Mouse (Mus musculus): Measurements from ENCODE around the gene Ehd4. TPM values are rescaled to one million over a fixed set of nuclear protein-coding genes. Genes with fewer than 3 reads are reported as not detected.

The Ehd4 gene
- total RNA-seq, 1 experiment, result 19.4 TPM

- no peak overlapping the region for H3K4me3 ChIP-seq (ENCODE audit: insufficient read depth in 1 of 2, low read depth in 1 of 2, low read length in 2 of 2, poor library complexity in 1 of 2, severe bottlenecking in 1 of 2)
- no peak overlapping the region for H3K9ac ChIP-seq (ENCODE audit: insufficient read depth, low read depth, low read length, poor library complexity, severe bottlenecking)
- peaks cover 2 to 4% of the 10 kb centered on the region in 2 experiments; a peak in 1 of 4 replicates for H3K4me1 ChIP-seq (ENCODE audit: control insufficient read depth in 2 of 2, insufficient read depth in 2 of 2, low read length in 2 of 2, poor library complexity in 1 of 2)
- DNase-seq (ENCODE audit: low read depth, low spot score), result no peak
- peaks cover 6% of the 10 kb centered on the region; the same call in 1 of the 2 replicates for H3K36me3 ChIP-seq (ENCODE audit: control insufficient read depth, insufficient read depth, low read length, poor library complexity, severe bottlenecking)
- TF ChIP-seq HCFC1 (IDR thresholded peaks at IDR 0.05; ENCODE audit: borderline replicate concordance, insufficient read depth, low read length) (no peak), ZC3H11A (IDR thresholded peaks at IDR 0.05; ENCODE audit: borderline replicate concordance, low read depth, low read length) (no peak), CHD2 (IDR thresholded peaks at IDR 0.05; ENCODE audit: low read depth, low read length) (no peak), ZNF384 (IDR thresholded peaks at IDR 0.05; ENCODE audit: low read depth, low read length) (no peak), MAFK (IDR thresholded peaks at IDR 0.05; ENCODE audit: insufficient read depth, low read depth, low read length) (no peak)
- H3K27ac ChIP-seq (ENCODE audit: insufficient read depth, low read depth, low read length, poor library complexity, severe bottlenecking), result no peak overlapping the region
- H3K9me3 ChIP-seq (ENCODE audit: control insufficient read depth, insufficient read depth, low read depth, low read length), result no peaks in the 10 kb centered on the region
- in situ Hi-C loops (cut with MboI; ENCODE audit: low sequenced_read_pairs in 2 of 2, unreplicated experiment in 2 of 2), result no loop called here
These were observed 58.2 kb downstream of the Ehd4 start for GRCm38 (mm10) chr2:120096191-120096590.

- Histone ChIP-seq H3K4me1 (ENCODE audit: control insufficient read depth in 2 of 2, insufficient read depth in 2 of 2, low read length in 2 of 2, poor library complexity in 1 of 2) (peaks cover 2 to 4% of the 10 kb centered on the region in 2 experiments; a peak in 1 of 4 replicates), H3K27ac (ENCODE audit: insufficient read depth, low read depth, low read length, poor library complexity, severe bottlenecking) (peak overlapping the region; percentile 44; the same call in 1 of the 2 replicates), H3K9ac (ENCODE audit: insufficient read depth, low read depth, low read length, poor library complexity, severe bottlenecking) (no peak overlapping the region), H3K9me3 (ENCODE audit: control insufficient read depth, insufficient read depth, low read depth, low read length) (no peaks in the 10 kb centered on the region), H3K4me3 (ENCODE audit: insufficient read depth in 1 of 2, low read depth in 1 of 2, low read length in 2 of 2, poor library complexity in 1 of 2, severe bottlenecking in 1 of 2) (no peak overlapping the region; a peak in 1 of 4 replicates), H3K36me3 (ENCODE audit: control insufficient read depth, insufficient read depth, low read length, poor library complexity, severe bottlenecking) (peaks cover 10% of the 10 kb centered on the region)
- in situ Hi-C loops (cut with MboI; ENCODE audit: low sequenced_read_pairs in 2 of 2, unreplicated experiment in 2 of 2), result no loop called here
- TF ChIP-seq ZNF384 (IDR thresholded peaks at IDR 0.05; ENCODE audit: low read depth, low read length), result no peak
- no peak for TF ChIP-seq CHD2 (IDR thresholded peaks at IDR 0.05; ENCODE audit: low read depth, low read length)
- no peak for TF ChIP-seq MAFK (IDR thresholded peaks at IDR 0.05; ENCODE audit: insufficient read depth, low read depth, low read length)
- TF ChIP-seq ZC3H11A (IDR thresholded peaks at IDR 0.05; ENCODE audit: borderline replicate concordance, low read depth, low read length), result no peak
- no peak for TF ChIP-seq HCFC1 (IDR thresholded peaks at IDR 0.05; ENCODE audit: borderline replicate concordance, insufficient read depth, low read length)
- no peak for DNase-seq (ENCODE audit: low read depth, low spot score)
These were observed 59.2 kb downstream of the Ehd4 start for GRCm38 (mm10) chr2:120095171-120095570.

GRCm38 (mm10) chr2:120093671-120094430 is 60.6 kb downstream of the Ehd4 start:
- peaks cover 2 to 4% of the 10 kb centered on the region in 2 experiments; a peak in 1 of 4 replicates for H3K4me1 ChIP-seq (ENCODE audit: control insufficient read depth in 2 of 2, insufficient read depth in 2 of 2, low read length in 2 of 2, poor library complexity in 1 of 2)
- no peak overlapping the region for H3K4me3 ChIP-seq (ENCODE audit: insufficient read depth in 1 of 2, low read depth in 1 of 2, low read length in 2 of 2, poor library complexity in 1 of 2, severe bottlenecking in 1 of 2)
- in situ Hi-C loops (cut with MboI; ENCODE audit: low sequenced_read_pairs in 2 of 2, unreplicated experiment in 2 of 2), result no loop called here
- H3K9ac ChIP-seq (ENCODE audit: insufficient read depth, low read depth, low read length, poor library complexity, severe bottlenecking), result no peak overlapping the region
- TF ChIP-seq ZC3H11A (IDR thresholded peaks at IDR 0.05; ENCODE audit: borderline replicate concordance, low read depth, low read length) (peak; percentile 30; the same call in 1 of the 2 replicates), HCFC1 (IDR thresholded peaks at IDR 0.05; ENCODE audit: borderline replicate concordance, insufficient read depth, low read length) (no peak), CHD2 (IDR thresholded peaks at IDR 0.05; ENCODE audit: low read depth, low read length) (no peak), MAFK (IDR thresholded peaks at IDR 0.05; ENCODE audit: insufficient read depth, low read depth, low read length) (no peak)
- H3K9me3 ChIP-seq (ENCODE audit: control insufficient read depth, insufficient read depth, low read depth, low read length), result no peaks in the 10 kb centered on the region
- H3K36me3 ChIP-seq (ENCODE audit: control insufficient read depth, insufficient read depth, low read length, poor library complexity, severe bottlenecking), result peaks cover 10% of the 10 kb centered on the region
- H3K27ac ChIP-seq (ENCODE audit: insufficient read depth, low read depth, low read length, poor library complexity, severe bottlenecking), result no peak overlapping the region
- peak; percentile 48 for DNase-seq (ENCODE audit: low read depth, low spot score)

- Histone ChIP-seq H3K36me3 (ENCODE audit: control insufficient read depth, insufficient read depth, low read length, poor library complexity, severe bottlenecking) (peaks cover 8% of the 10 kb centered on the region), H3K9me3 (ENCODE audit: control insufficient read depth, insufficient read depth, low read depth, low read length) (no peaks in the 10 kb centered on the region), H3K4me3 (ENCODE audit: insufficient read depth in 1 of 2, low read depth in 1 of 2, low read length in 2 of 2, poor library complexity in 1 of 2, severe bottlenecking in 1 of 2) (no peak overlapping the region), H3K9ac (ENCODE audit: insufficient read depth, low read depth, low read length, poor library complexity, severe bottlenecking) (0 out of 2 replicates have a peak overlapping the region, but pooled peaks have one; percentile 8), H3K27ac (ENCODE audit: insufficient read depth, low read depth, low read length, poor library complexity, severe bottlenecking) (no peak overlapping the region), H3K4me1 (ENCODE audit: control insufficient read depth in 2 of 2, insufficient read depth in 2 of 2, low read length in 2 of 2, poor library complexity in 1 of 2) (peaks cover 2 to 6% of the 10 kb centered on the region in 2 experiments; a peak in 1 of 4 replicates)
- in situ Hi-C loops (cut with MboI; ENCODE audit: low sequenced_read_pairs in 2 of 2, unreplicated experiment in 2 of 2), result no loop called here
- TF ChIP-seq MAFK (IDR thresholded peaks at IDR 0.05; ENCODE audit: insufficient read depth, low read depth, low read length), result no peak
- DNase-seq (ENCODE audit: low read depth, low spot score), result no peak
These were observed 63.4 kb downstream of the Ehd4 start for GRCm38 (mm10) chr2:120090979-120091378.

All from ES-E14 (cell line).